Mouse (Mus musculus): Measurements from ENCODE around the gene Prrc2c.
"Not testable (repeated sequence)": the region's sequence is repeated elsewhere in the genome, so short reads cannot be mapped to it uniquely, and the experiment has no call there.

GRCm38 (mm10) chr1:162635291-162635931 lies 104.9 kb downstream of the Prrc2c start:
- not testable (repeated sequence) for TF ChIP-seq EP300 (optimal IDR thresholded peaks at IDR 0.05); CTCF (IDR thresholded peaks at IDR 0.05; ENCODE audit: low read depth)
